Mouse (Mus musculus) heart, embryonic 14.5 days (tissue): ENCODE data around the gene Nagk. TPM values are rescaled to one million over a fixed set of nuclear protein-coding genes. Genes with fewer than 3 reads are reported as not detected.

Source experiments
- ATAC-seq: fragments of 200-750 bp; cut with Nextera tagmentation; 2 replicates; pipeline ENCODE4 v1.8.0; 2017; ENCODE audit warnings: low read depth, moderate TSS enrichment; ENCODE audit not compliant: insufficient number of reproducible peaks, insufficient read depth, low FRiP score
- H3K27ac ChIP-seq, 2 experiments: fragments of 200-500 bp in 1 of 2; fragments of 300-500 bp in 1 of 2; sonication (generic) in 1 of 2; replicated peaks in 1 of 2; 2 replicates each; pipeline ENCODE4 v1.5.1; 2012 to 2014; ENCODE audit warnings: low read depth in 2 of 2, low read length in 2 of 2, control low read depth in 1 of 2, mild to moderate bottlenecking in 1 of 2, mixed read lengths in 1 of 2; ENCODE audit not compliant: control insufficient read depth in 1 of 2, insufficient read depth in 1 of 2
- H3K27me3 ChIP-seq: fragments of 300-500 bp; sonication (generic); 2 replicates; pipeline ENCODE4 v1.6.1; 2014; ENCODE audit warnings: mild to moderate bottlenecking, low read length, control low read depth; ENCODE audit not compliant: control insufficient read depth, insufficient read depth
- H3K36me3 ChIP-seq: fragments of 300-500 bp; sonication (generic); 2 replicates; pipeline ENCODE4 v1.6.1; 2014; ENCODE audit warnings: mild to moderate bottlenecking, control low read depth, low read length, mixed read lengths; ENCODE audit not compliant: control insufficient read depth, insufficient read depth
- H3K4me1 ChIP-seq, 2 experiments: fragments of 200-500 bp in 1 of 2; fragments of 300-500 bp in 1 of 2; sonication (generic) in 1 of 2; 2 replicates each; pipeline ENCODE4 v1.6.1; 2012 to 2014; ENCODE audit warnings: low read length in 2 of 2, control low read depth in 1 of 2, mixed read lengths in 1 of 2; ENCODE audit not compliant: control insufficient read depth in 2 of 2, insufficient read depth in 2 of 2
- H3K4me2 ChIP-seq: fragments of 300-500 bp; sonication (generic); 2 replicates; pipeline ENCODE4 v1.6.1; 2014; ENCODE audit warnings: mild to moderate bottlenecking, low read length
- H3K4me3 ChIP-seq, 2 experiments: fragments of 200-500 bp in 1 of 2; fragments of 300-500 bp in 1 of 2; sonication (generic) in 1 of 2; 2 replicates each; pipeline ENCODE4 v1.5.1; 2012 to 2014; ENCODE audit warnings: low read length in 2 of 2, mild to moderate bottlenecking in 2 of 2, control low read depth in 1 of 2, low read depth in 1 of 2, moderate library complexity in 1 of 2; ENCODE audit not compliant: control insufficient read depth in 1 of 2, insufficient read depth in 1 of 2
- H3K9ac ChIP-seq: fragments of 300-500 bp; sonication (generic); 2 replicates; pipeline ENCODE4 v1.6.1; 2014; ENCODE audit warnings: mild to moderate bottlenecking, low read length
- H3K9me3 ChIP-seq: fragments of 300-500 bp; sonication (generic); 2 replicates; pipeline ENCODE4 v1.6.1; 2016; ENCODE audit warnings: low read length, control low read depth; ENCODE audit not compliant: control insufficient read depth
- WGBS: fragments of 180-500 bp; shearing (Covaris S2); extraction: QIAGEN DNeasy Blood & Tissue Kit; methylation state at CpG from one replicate; pipeline ENCODE4 v1.1.7; 2014; 5-methylcytosine and 5-hydroxymethylcytosine counted together
- polyA plus RNA-seq: library from polyadenylated mRNA; unstranded; fragments of >200 nt; fragmentation: Nextera tagmentation; extraction: Ambion mirVana; gene quantifications from 2 replicates; pipeline ENCODE4 v1.2.1, GENCODE M21; 2014

Gene Nagk
- polyA plus RNA-seq, 1 experiment from 2014 or later = 69.6 TPM

- Histone ChIP-seq H3K9me3 (no peaks in the 10 kb centered on the region), H3K9ac (no peak overlapping the region), H3K27me3 (peaks cover 17% of the 10 kb centered on the region), H3K4me3 (no peak overlapping the region), H3K36me3 (peaks cover 37% of the 10 kb centered on the region), H3K27ac (peak overlapping the region in 1 of 2 experiments; percentile 11; a peak in 1 of 4 replicates), H3K4me1 (peaks cover 13 to 19% of the 10 kb centered on the region in 2 experiments; a peak in 2 of 4 replicates), H3K4me2 (no peak overlapping the region)
- 28% methylated on average over 3 of the region's 3 CpGs for WGBS
- no peak for ATAC-seq
These were observed 27.8 kb upstream of the Nagk start for GRCm38 (mm10) chr6:83766982-83767381.

GRCm38 (mm10) chr6:83768485-83768884 is 26.3 kb upstream of the Nagk start:
- WGBS = 63% methylated on average over 5 of the region's 5 CpGs
- H3K27ac ChIP-seq = no peak overlapping the region
- H3K36me3 ChIP-seq = peaks cover 52% of the 10 kb centered on the region
- no peak overlapping the region for H3K4me2 ChIP-seq
- no peak for ATAC-seq
- H3K4me1 ChIP-seq = peaks cover 6 to 11% of the 10 kb centered on the region in 2 experiments; a peak in 2 of 4 replicates
- no peak overlapping the region for H3K4me3 ChIP-seq
- no peaks in the 10 kb centered on the region for H3K9me3 ChIP-seq
- H3K27me3 ChIP-seq = peaks cover 7% of the 10 kb centered on the region
- no peak overlapping the region for H3K9ac ChIP-seq

- peak overlapping the region in 1 of 2 experiments; percentile 63; a peak in 1 of 4 replicates for H3K4me3 ChIP-seq
- no peak overlapping the region for H3K27ac ChIP-seq
- peak overlapping the region; percentile 88 for H3K4me2 ChIP-seq
- peak overlapping the region; percentile 81 for H3K9ac ChIP-seq
- no peaks in the 10 kb centered on the region for H3K27me3 ChIP-seq
- ATAC-seq = no peak
- WGBS = 58% methylated on average over 9 of the region's 9 CpGs
- H3K4me1 ChIP-seq = peaks cover 7 to 17% of the 10 kb centered on the region in 2 experiments; a peak in 3 of 4 replicates
- H3K9me3 ChIP-seq = no peaks in the 10 kb centered on the region
- H3K36me3 ChIP-seq = peaks cover 42% of the 10 kb centered on the region
These were observed 20.7 kb upstream of the Nagk start for GRCm38 (mm10) chr6:83774126-83774525.

GRCm38 (mm10) chr6:83774781-83775563 is 19.8 kb upstream of the Nagk start:
- H3K27ac ChIP-seq = peak overlapping the region; percentile 69 to 88
- no peaks in the 10 kb centered on the region for H3K27me3 ChIP-seq
- WGBS = under 1% methylated on average over 14 of the region's 14 CpGs
- no peak; the same call in 1 of the 2 replicates for ATAC-seq
- peak overlapping the region; percentile 88 for H3K4me2 ChIP-seq
- H3K9ac ChIP-seq = peak overlapping the region; percentile 81
- H3K9me3 ChIP-seq = no peaks in the 10 kb centered on the region
- H3K4me1 ChIP-seq = peaks cover 7 to 17% of the 10 kb centered on the region in 2 experiments; a peak in 3 of 4 replicates
- peaks cover 34% of the 10 kb centered on the region for H3K36me3 ChIP-seq
- H3K4me3 ChIP-seq = peak overlapping the region; percentile 63 to 78

GRCm38 (mm10) chr6:83775638-83776293 is 19.0 kb upstream of the Nagk start, which contains the start of gene Tex261:
Tex261 (minus strand) TSS chr6:83775813.
- H3K27me3 ChIP-seq = no peaks in the 10 kb centered on the region
- WGBS = 1% methylated on average over 36 of the region's 45 CpGs
- H3K9ac ChIP-seq = peak within 1 kb of the TSS; percentile 81
- H3K4me3 ChIP-seq = peak within 1 kb of the TSS; percentile 63 to 78
- H3K36me3 ChIP-seq = peaks cover 27% of the 10 kb centered on the region
- ATAC-seq = peak; percentile 92
- peaks cover 7 to 17% of the 10 kb centered on the region in 2 experiments; a peak in 3 of 4 replicates for H3K4me1 ChIP-seq
- H3K4me2 ChIP-seq = peak within 1 kb of the TSS; percentile 88
- no peaks in the 10 kb centered on the region for H3K9me3 ChIP-seq
- H3K27ac ChIP-seq = peak within 1 kb of the TSS; percentile 88 to 93

- Histone ChIP-seq H3K4me3 (no peak overlapping the region), H3K27ac (no peak overlapping the region), H3K4me2 (no peak overlapping the region), H3K27me3 (no peaks in the 10 kb centered on the region), H3K4me1 (peaks cover 7 to 17% of the 10 kb centered on the region in 2 experiments; a peak in 3 of 4 replicates), H3K9me3 (no peaks in the 10 kb centered on the region), H3K36me3 (peaks cover 2% of the 10 kb centered on the region), H3K9ac (no peak overlapping the region)
- ATAC-seq = no peak
- 81% methylated on average over 7 of the region's 7 CpGs for WGBS
These were observed 16.5 kb upstream of the Nagk start for GRCm38 (mm10) chr6:83778306-83778705.

GRCm38 (mm10) chr6:83779026-83779425 is 15.8 kb upstream of the Nagk start:
- 10% methylated on average over 5 of the region's 5 CpGs for WGBS
- H3K9me3 ChIP-seq = no peaks in the 10 kb centered on the region
- H3K4me2 ChIP-seq = no peak overlapping the region
- H3K36me3 ChIP-seq = no peaks in the 10 kb centered on the region
- no peak overlapping the region for H3K9ac ChIP-seq
- H3K4me1 ChIP-seq = peaks cover 6 to 13% of the 10 kb centered on the region in 2 experiments; a peak in 3 of 4 replicates
- no peak overlapping the region for H3K27ac ChIP-seq
- no peaks in the 10 kb centered on the region for H3K27me3 ChIP-seq
- no peak for ATAC-seq
- H3K4me3 ChIP-seq = no peak overlapping the region
